Mouse (Mus musculus) C2C12 (cell line): Measurements from ENCODE around the gene Alb.

Source experiments
- CEBPB ChIP-seq: IDR thresholded peaks from one replicate; pipeline ENCODE4 v1.6.1; 2011; ENCODE audit warnings: low read depth, mild to moderate bottlenecking, control low read depth, moderate library complexity
- CTCF ChIP-seq: IDR thresholded peaks from one replicate; pipeline ENCODE4 v1.5.1; 2011; ENCODE audit not compliant: control insufficient read depth, insufficient read depth, insufficient read length
- FOSL1 ChIP-seq: IDR thresholded peaks from one replicate; pipeline ENCODE4 v1.8.0; 2011; ENCODE audit warnings: mild to moderate bottlenecking, low read length; ENCODE audit not compliant: poor library complexity, insufficient read depth, severe bottlenecking
- MAX ChIP-seq: IDR thresholded peaks from one replicate; pipeline ENCODE4 v1.6.1; 2011; ENCODE audit warnings: mild to moderate bottlenecking, control low read depth
- MYOD1 ChIP-seq: IDR thresholded peaks from one replicate; pipeline ENCODE4 v1.6.1; 2011; ENCODE audit warnings: low read depth; ENCODE audit not compliant: control insufficient read depth, insufficient read length
- MYOG ChIP-seq: IDR thresholded peaks from one replicate; pipeline ENCODE4 v1.6.1; 2011; ENCODE audit not compliant: control insufficient read depth, insufficient read length; ENCODE audit errors: extremely low read depth
- USF1 ChIP-seq: IDR thresholded peaks from one replicate; pipeline ENCODE4 v1.6.1; 2011; ENCODE audit warnings: low read depth, mild to moderate bottlenecking, control low read depth, moderate library complexity

GRCm38 (mm10) chr5:90509828-90510592 lies 49.3 kb downstream of the Alb start:
- TF ChIP-seq CTCF = no peak
- no peak for TF ChIP-seq MYOD1
- no peak for TF ChIP-seq MYOG
- no peak for TF ChIP-seq USF1
- no peak for TF ChIP-seq FOSL1
- no peak for TF ChIP-seq MAX
- TF ChIP-seq CEBPB = no peak
